Mouse (Mus musculus): Measurements from ENCODE around the gene Svs5.

- TF ChIP-seq GATA1 (IDR thresholded peaks at IDR 0.05; ENCODE audit: low read length) = no peak
- no peak for TF ChIP-seq TAL1 (IDR thresholded peaks at IDR 0.05; ENCODE audit: low read length)
Observed at GRCm38 (mm10) chr2:164359668-164360067, 27.1 kb downstream of the Svs5 start.
